Mouse (Mus musculus): ENCODE results near the gene Slc17a1.

Slc17a1 gene

DNA sequence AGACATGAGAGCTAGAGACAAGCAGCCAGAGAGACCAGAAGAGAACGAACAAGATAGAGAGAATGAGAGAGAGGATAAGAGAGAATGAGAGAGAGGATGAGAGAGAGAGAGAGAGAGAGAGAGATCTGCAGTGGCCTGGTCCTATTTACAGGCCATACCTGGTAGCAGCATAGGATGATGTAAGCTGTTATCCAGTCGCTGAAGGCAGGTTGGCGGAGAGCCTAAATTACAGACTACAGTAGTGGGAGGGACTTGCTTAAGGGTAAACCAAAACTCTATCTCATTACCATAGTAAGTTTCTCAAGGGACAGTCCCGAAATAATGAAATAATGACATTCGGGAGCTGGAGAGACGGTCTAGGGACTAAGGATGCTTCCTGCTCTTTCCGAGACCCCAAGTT is at the start of gene Slc17a1:
Slc17a1 (plus strand) TSS at position 346 of the 400 bp plus-strand sequence.
- DNase-seq (ENCODE audit: low read depth, low spot score): no peak

DNA sequence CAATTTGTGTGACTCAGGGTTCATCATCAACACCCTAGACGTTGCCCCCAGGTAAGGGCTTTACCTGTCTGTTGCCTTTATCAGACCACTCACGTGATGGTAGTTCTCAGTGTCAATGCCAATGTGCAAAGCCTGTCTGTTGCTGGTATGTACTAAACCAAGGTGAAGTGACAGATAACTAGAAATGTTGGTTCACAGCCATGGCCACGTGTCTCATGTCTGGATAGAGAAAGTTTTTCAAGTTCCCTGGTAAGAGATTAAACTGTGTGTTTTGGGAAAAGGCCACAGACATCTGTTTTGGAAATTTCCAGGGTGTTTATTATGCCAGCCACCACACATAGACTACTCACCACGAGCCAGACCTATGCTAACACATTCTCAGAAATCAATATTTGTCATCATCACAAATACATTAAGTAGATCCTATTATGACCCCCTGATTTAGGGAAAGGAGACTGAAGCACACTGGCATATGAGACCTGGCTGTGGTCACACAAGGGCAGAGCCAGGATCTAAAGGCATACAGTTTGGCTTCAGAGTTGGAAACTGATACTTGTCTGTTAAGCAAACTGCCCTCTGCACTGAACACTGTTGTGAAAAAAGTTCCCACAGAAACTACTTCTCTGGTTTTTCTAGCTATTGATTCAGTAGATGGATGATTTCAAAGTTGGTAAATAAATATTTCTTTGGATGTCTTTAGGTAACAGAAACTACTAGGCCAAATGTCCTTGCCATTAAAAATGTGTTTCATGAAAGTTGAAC is 47.2 kb upstream of the Slc17a1 start:
- no peak for DNase-seq (ENCODE audit: low read depth, low spot score)

DNA sequence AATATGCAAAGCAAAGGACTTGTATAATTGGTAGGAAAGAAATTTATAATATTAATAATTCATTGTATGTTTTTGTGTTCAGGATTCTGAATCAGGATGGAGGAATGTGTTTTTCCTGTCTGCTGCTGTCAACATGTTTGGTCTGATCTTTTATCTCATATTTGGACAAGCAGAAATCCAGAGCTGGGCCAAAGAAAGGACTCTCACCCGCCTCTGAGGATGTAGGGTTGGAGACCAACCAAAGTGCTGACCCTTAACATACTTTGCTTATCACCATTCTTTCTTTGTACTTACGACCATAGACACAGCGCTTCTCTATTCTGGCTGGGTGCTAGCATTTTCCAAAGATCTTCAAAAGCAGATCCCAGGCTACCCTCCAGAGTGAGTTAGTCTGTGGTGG is 45.3 kb upstream of the Slc17a1 start:
- no peak for DNase-seq (ENCODE audit: low read depth, low spot score)

DNA sequence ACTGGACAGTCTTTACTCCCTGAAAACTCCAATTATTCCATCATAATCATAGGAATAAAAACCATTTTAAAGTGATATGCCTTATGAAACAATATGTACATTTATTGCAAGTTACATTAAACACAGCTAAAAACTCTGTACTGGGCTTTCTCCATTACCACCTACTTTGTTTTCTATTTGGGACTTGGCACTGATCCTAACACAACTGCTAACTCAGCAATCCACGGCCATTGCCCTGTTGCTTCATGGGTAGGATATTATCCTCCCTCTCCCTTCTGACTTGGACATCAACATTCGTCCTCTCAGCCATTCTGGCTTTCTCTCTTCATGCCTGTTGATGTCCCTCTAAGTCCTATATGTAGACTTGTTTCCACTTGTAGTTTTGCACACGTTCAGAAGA is 40.9 kb upstream of the Slc17a1 start:
- no peak for DNase-seq (ENCODE audit: low read depth, low spot score)

DNA sequence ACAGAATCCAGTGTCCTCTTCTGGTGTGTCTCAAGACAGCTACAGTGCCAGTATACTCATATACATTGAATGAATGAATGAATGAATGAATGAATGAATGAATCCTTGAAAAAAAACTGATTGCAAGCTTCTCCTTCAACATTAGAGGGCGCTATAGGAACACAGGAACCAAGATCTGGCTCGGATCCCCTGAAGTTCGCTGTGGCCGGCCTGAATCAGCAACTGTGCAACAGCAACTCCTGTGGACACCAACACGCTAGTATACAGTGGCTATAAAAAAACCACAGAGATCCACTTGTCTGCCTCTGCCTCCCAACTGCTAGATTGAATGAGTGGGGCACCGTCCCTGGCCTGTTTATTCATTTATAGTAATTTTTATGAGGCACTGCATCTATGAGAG is 34.5 kb upstream of the Slc17a1 start:
- DNase-seq (ENCODE audit: low read depth, low spot score): no peak

DNA sequence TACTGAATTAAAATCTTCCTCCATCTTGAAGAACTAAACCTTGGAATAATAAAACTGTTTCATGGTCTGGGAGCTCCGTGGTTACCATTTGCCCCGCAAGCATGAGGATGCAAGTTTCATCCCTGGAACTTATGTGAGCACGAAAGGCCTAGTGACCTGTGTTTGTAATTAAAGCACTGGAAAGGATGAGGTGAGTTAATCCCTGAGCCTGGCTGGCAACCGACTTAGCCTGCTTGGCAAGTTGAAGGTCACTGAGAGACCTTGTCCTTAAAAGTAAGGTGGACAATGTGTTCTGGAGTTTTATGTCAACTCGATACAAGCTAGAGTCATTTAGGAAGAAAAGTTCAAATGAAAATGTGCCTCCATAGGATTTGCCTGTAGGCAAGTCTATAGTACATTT is 32.7 kb upstream of the Slc17a1 start:
- no peak for DNase-seq (ENCODE audit: low read depth, low spot score)

DNA sequence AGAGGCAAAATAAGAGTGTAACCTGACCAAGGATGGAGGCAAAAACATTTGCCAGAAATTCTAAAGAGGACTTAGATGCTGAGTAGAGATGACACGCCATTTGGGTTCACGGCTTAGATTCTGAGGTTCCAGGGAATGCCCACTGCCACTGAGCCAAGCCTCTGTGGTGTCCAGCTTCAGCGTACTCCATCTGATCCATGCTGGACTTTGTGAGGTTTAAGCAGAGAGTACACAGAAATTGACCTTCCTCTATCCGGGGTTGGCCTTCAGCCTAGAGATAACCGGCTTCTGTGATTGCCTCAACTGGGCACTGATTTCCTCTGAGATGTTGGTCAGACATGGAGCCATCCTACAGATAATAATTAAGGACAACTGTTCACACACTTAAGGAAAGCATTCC is 30.9 kb upstream of the Slc17a1 start:
- no peak for DNase-seq (ENCODE audit: low read depth, low spot score)

DNA sequence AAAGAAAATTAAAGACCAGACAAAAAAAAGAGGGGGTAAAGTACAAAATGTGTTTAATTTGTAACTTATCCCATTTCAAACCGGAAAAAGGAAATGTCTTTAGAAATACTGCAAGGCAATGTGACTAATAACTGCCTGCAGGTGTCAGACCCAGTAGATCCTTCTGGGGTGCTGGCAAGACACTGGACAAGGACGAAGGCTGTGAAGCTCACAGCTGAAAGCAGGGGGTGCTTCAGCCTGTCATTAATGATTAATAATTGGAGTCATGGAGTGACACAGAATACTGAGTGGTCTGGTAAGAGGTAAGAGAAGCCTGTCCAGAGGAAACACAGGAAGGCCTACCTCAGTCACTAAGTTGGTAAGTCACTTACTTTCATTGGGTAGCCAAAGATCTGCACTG is 28.2 kb upstream of the Slc17a1 start, which contains the start of gene Slc17a3:
Slc17a3 (plus strand) TSS at position 127 of the 400 bp plus-strand sequence.
- DNase-seq (ENCODE audit: low read depth, low spot score): no peak

DNA sequence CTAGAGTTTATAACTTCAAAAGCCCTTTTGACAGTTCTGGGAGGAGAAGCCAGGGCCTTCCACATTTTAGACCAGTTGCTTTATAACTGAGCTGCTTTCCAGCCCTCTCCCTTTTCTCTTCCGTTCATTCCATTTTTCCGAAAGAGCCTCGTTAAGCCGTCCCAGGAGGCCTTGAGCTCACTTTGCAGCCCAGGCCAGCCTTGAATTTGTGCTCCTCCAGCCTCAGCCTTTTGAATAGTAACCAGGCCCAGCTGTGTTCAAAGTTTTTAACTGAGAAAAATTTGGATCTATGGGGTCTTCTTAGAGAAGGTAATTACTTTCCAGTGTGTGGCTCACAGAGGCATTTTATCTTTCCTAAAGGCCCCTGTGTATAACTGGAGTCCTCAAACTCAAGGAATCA is 21.7 kb upstream of the Slc17a1 start:
- no peak for DNase-seq (ENCODE audit: low read depth, low spot score)

DNA sequence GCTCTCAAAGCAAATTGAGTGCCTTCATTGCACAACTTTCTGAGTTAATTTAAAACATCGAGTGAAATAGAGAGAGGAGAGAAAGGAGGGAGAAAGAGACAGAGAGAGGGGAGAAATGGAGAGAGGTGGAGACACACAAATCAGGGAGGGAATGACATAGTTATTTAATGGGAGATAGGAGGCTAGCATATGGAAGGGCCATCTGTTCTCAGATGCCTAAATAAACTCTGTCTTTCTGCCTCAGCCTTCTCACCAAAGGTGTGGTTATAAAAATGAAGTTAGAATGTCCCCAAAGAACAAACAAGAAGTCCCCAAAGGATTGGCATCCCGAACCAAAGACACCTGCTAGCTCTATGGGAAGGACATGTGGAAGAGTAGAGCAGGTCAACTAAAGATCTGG is 18.3 kb upstream of the Slc17a1 start:
- no peak for DNase-seq (ENCODE audit: low read depth, low spot score)

DNA sequence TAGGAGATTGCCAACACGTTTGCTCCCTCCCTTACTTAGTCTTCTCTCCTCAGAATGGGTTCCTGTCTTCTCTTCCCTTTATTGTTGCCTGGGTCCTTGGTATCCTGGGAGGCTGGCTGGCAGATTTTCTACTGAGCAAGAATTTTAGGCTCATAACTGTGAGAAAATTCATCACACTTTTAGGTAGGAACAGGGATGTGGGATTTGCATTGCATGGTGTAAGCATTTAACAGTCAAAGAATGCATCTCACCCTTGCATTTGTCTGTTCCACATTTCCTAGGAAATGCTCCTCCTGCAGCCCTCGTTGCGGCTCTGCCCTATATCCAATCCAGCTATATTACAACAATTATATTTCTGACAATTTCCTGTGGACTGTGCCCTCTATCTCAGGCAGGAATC is 11.1 kb upstream of the Slc17a1 start:
- no peak for DNase-seq (ENCODE audit: low read depth, low spot score)

DNA sequence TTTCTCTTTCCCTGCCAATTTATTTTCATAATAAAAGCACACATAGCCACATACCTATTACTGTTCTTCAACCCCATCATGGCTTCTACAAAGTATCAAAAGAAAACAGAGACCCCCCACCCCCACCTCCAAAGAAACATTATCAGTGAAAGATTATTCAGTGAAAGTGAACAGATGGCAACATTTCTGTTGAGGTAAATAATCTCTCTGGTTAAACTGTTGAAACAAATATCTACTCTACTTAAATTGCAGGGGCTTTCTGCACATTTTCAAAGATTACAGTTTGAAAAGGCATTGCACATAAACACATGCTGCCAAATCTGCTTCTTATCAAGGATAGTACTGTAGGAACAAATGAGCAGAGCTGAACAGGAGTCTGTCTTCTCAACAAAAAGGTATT is 5.7 kb upstream of the Slc17a1 start:
- DNase-seq (ENCODE audit: low read depth, low spot score): no peak

DNA sequence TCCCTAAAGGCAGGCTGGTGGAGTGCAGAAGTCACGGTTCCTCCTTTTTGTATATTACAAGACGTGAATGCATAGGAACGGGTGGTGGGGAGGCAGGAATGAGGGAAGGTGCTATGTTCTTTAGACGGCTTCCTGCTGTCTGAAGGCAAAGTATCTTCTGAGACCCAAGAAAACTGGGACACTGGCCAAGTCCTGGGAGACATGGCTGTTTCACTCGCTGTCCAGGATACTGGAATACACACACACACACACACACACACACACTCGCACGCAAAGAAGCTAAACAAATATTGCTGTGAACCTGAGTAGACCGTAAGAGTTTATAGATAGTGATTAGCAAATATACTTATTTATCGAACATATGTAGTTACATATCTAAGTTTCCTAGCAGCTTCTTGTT is 2.8 kb upstream of the Slc17a1 start:
- DNase-seq (ENCODE audit: low read depth, low spot score): no peak

DNA sequence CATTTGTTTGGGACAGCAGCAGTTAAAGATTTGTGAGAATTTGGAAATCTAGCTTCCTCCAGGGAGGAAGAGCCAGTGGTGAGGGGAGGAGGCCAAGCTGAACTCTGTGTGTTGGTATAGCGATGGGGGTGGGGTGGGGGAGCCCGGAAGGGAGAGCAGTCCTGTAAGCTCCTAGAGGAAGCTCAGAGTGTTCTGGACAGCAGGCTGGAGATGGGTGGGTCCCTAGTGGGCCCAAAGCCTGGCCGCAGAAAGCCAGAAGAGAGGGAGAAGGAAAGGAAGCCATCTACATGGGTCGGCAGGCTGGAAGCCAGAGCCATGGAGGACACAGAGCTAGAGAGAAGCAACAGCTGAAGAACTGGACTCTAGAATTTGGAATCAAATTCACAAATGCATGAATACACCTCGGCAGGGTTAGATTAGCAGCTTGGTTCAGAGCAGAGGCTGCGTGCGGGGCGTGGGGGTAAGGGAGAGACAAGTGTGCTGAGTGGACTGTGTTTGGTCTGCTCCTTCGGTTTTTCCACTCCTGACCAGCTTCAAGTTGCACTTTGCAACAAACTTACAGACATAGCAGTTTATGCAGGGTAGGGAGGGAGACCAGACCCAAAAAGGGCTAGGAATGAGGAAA is 1.4 kb upstream of the Slc17a1 start:
- no peak for DNase-seq (ENCODE audit: low read depth, low spot score)

DNA sequence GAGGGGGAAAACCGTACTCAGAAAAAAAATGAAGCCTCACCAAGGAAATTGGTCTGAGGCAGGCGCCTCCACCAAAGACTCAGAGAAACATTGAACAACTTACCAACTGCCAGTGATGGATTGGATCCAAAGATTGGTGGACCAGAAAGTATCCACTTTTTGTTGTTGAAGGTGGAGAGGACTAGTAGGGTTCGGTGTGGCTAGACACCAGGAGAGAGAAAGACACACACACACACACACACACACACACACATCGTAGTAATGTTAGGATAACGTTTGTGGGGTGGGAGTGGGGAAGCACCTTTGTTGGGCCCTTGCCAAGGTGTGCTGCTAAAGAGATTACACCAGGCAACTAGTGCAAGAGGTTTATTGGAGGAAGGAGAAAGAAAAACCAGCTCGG is 550 bp upstream of the Slc17a1 start:
- no peak for DNase-seq (ENCODE audit: low read depth, low spot score)

DNA sequence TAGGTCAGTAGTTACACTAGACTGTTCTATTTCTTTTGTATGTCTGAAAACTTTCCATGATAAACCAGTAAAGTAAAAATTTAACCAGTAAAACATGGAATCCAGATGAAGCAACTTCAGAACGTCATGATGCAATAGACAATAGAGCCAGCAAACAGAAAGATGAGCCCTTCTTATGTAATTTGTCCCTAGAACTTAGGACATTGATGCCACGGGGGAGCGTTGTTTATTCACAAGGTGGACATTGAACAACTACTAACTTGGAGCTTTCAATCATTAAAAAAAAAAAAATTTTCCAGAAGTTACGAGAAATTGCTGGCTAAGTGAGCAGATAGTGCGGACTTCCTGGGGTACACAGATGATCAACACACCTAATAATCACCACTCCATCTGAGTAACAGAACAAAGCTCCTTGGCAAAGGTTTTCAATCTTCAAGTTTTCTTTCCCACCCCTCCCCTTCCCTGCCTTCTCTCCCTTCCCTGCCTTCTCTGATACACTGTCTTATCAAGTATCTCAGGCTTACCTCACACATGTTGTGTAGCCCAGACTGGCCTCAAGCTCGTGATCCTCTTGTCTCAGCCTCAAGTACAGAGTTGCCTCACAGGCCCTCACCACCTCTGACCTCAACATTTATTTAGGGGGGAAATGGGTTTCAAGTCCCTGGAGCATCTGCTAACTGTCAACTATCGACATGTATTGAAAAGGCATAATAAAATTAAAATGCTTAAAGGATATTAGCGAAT is 1.4 kb downstream of the Slc17a1 start:
- no peak for DNase-seq (ENCODE audit: low read depth, low spot score)

DNA sequence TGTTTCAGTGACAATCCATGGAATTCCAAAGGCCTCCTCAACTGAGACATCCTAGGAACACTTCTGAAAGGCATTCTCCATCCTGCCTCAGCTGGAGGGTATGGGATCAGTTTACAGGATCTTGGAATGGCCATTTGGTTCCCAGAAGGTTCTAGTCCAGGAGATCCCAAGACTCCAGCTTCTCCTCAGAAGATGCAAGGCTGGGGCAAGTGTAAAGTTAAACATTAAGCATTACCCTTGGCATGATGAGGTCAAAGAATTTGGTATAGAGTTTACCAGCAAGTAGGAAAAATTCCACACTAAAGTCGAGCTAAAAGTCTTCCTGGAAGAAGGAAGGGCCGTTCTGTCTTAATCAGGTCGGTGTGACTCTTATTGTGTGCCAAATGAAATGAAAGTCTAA is 2.4 kb downstream of the Slc17a1 start:
- DNase-seq (ENCODE audit: low read depth, low spot score): no peak

DNA sequence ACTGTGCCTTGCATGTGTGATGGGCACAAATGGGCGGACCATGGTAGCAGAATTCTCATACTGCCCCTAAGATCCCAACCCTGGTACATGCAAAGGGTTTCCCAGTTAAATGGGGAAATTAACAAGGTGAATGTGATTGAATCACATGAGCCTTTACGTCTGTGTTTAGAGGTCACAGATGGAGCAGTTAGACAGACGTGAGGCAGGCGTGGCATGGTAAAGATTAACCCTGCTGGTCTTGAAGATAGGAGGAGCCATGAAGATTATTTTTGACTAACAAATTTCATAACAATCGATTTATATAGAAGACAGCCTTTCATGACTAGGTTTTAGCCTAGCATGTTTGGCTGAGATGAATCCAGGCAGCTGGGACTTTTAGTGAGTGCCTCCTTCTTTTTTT is 5.6 kb downstream of the Slc17a1 start:
- DNase-seq (ENCODE audit: low read depth, low spot score): no peak

DNA sequence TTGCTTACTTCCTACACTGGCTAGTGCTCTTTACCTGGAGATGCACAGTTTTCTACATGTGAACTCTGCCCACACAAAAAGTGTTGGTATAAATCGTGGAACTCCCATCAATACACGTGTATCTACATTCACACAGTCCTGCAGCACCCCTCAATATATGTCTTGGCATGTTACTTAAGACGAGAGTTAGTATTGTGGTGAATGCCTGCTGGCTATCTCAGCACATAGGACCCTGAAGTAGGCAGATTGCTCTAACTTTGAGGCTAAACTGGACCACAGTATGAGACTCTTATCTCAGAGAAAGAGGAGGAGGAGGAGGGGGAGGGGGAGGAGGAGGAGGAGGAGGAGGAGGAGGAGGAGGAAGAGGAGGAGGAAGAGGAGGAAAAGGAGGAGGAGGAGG is 11.6 kb downstream of the Slc17a1 start:
- no peak for DNase-seq (ENCODE audit: low read depth, low spot score)

DNA sequence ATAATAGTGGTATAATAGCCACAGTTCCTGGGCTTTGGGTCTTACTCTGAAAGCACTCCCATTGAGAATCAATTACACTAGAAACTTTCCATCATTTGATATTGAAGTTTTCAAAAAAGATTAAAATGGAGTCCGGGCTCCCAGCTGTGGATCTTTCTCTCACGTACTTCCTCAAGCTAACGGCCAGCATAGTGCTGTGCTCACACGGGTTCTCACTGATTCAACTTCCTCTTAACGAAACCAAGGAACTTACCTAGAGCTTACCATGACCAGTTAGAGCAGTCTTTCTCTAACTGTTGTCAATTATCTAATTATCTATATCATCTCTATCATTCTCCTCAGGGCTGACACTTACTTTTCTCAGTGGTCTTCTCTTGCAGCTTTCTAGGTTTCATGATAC is 12.1 kb downstream of the Slc17a1 start:
- no peak for DNase-seq (ENCODE audit: low read depth, low spot score)

DNA sequence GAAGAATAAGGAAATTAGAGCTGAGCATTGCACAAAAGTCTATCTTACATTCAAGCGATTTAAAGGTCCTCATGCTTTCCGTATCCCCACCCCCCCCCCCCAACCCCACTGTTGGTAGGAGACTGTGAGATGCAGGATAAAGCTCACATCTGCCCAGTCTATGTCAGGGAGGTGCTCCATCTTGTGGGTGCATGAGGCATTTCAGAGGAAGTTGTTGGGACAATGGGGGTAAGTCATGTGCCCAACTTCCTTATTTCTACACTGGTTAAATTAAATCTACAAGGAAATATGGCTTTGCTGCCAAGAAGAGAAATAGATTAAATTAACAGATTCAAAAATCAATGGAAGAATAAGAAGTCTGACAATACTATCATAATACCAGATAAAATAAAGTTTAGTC is 18.0 kb downstream of the Slc17a1 start:
- no peak for DNase-seq (ENCODE audit: low read depth, low spot score)

DNA sequence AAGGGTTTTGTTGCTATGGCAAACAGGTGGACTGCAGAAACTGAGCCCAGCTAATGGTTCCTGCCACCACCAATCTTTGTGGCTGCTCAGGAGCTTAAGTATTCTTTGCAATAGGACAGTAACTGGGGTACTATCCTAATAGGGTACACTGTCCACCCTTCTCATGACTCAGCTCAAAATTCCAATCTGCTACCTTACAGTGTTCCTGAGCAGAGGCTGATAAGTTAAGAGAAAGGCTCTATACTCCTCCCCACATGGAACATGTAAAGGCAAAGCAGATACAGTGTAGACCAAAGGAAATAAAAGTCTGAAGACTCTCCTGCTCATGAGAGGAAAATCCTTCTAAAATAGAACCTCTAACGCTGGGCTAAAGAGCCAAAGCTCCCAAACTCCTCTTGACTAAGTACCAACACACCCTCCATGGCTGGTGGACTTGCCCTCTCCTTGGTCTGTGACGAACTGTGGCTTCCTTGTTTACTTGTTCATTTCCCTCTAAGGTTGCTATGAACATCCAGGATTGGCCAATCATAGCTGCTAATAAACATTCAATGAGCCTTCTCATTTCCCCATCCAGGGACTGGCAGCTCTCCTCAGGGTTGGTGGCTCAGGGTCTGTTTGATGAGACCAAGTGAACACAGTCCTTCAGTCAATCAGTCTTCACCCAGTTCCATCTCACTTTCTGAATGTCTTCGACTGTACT is 19.6 kb downstream of the Slc17a1 start:
- no peak for DNase-seq (ENCODE audit: low read depth, low spot score)
